Mouse (Mus musculus) heart, embryonic 12.5 days (tissue): ENCODE measurements at regions not wholly inside any gene's neighbourhood (a gene's known extent, or its start where the extent isn't known, plus 50 kb on each side); places are given as distances from the start of the nearest gene placed in this dataset.
A peak's percentile ranks its signal among the peaks of the same experiment; 100 is the strongest.

ENCODE experiments used
- ATAC-seq: fragments of 200-750 bp; cut with Nextera tagmentation; 2 replicates; pipeline ENCODE4 v1.8.0; 2017; ENCODE audit warnings: moderate TSS enrichment, moderate library complexity; ENCODE audit not compliant: insufficient number of reproducible peaks, low FRiP score
- H3K27ac ChIP-seq: fragments of 300-500 bp; sonication (generic); 2 replicates; pipeline ENCODE4 v1.5.1; 2016; ENCODE audit warnings: mild to moderate bottlenecking, moderate library complexity; ENCODE audit not compliant: poor library complexity, severe bottlenecking
- H3K27me3 ChIP-seq: fragments of 300-500 bp; sonication (generic); replicated peaks from 2 replicates; pipeline ENCODE4 v1.6.1; 2016; ENCODE audit warnings: mild to moderate bottlenecking, moderate library complexity
- H3K36me3 ChIP-seq: fragments of 300-500 bp; sonication (generic); 2 replicates; pipeline ENCODE4 v1.6.1; 2016; ENCODE audit warnings: mild to moderate bottlenecking, moderate library complexity
- H3K4me1 ChIP-seq: fragments of 300-500 bp; sonication (generic); replicated peaks from 2 replicates; pipeline ENCODE4 v1.6.1; 2016; ENCODE audit warnings: mild to moderate bottlenecking
- H3K4me2 ChIP-seq: fragments of 300-500 bp; sonication (generic); 2 replicates; pipeline ENCODE4 v1.6.1; 2016; ENCODE audit warnings: mild to moderate bottlenecking, moderate library complexity
- H3K4me3 ChIP-seq: fragments of 300-500 bp; sonication (generic); 2 replicates; pipeline ENCODE4 v1.5.1; 2016; ENCODE audit warnings: mild to moderate bottlenecking
- H3K9ac ChIP-seq: fragments of 300-500 bp; sonication (generic); 2 replicates; pipeline ENCODE4 v1.6.1; 2016; ENCODE audit warnings: mild to moderate bottlenecking, moderate library complexity
- H3K9me3 ChIP-seq: fragments of 300-500 bp; sonication (generic); replicated peaks from 2 replicates; pipeline ENCODE4 v1.6.1; 2016; ENCODE audit warnings: mild to moderate bottlenecking, moderate library complexity
- WGBS: fragments of 180-500 bp; shearing (Covaris S2); methylation state at CpG from one replicate; pipeline ENCODE4 v1.1.7; 2016; 5-methylcytosine and 5-hydroxymethylcytosine counted together

DNA sequence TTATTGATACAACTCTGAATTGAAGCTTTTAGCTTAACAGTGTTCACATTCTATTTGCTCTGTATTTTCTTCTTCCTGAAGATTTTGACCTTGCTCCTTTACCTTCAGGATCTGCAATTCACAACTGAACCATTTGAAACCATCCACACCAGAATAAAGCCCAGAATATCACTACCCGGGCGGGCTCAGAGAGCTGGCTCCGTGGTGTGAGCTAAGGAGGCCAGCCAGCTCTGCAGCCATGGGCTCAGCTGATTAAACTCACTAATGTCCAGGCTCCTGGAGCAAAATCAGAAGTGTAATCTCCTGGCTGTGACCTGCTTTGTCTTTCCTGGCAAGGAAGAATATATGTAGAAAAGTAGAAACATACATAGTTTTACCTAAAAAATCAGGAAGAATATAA, 309.9 kb downstream of the Gm10295 start:
- Histone ChIP-seq H3K4me1 (no peaks in the 10 kb centered on the region), H3K9ac (no peak overlapping the region), H3K4me3 (no peak overlapping the region), H3K9me3 (no peaks in the 10 kb centered on the region), H3K36me3 (no peaks in the 10 kb centered on the region), H3K27ac (no peak overlapping the region), H3K4me2 (no peak overlapping the region), H3K27me3 (no peaks in the 10 kb centered on the region)
- ATAC-seq: no peak
- whole genome bisulfite sequencing: 57% methylated on average over 3 of the region's 3 CpGs

DNA sequence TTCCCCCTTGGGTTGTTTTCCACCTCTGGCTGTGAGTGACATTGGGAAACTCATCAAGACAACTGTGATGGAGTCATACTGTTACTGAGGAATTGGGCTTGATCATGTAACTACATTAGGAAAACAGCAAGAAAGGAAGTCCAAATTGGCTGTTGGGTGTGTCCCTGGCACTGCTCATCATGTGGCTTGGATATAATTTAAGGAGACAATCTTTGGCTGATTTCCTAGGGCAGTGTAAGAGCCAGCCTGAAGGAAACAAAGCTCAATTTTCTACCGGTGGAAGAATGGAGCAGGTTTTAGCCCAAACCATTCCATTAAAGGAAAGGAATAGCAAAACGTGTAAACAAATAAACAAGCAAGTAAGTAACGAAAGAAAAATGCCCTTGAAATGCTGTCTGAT, 310.4 kb downstream of the Gm10295 start:
- Histone ChIP-seq H3K27ac (no peak overlapping the region), H3K4me1 (no peaks in the 10 kb centered on the region), H3K27me3 (no peaks in the 10 kb centered on the region), H3K36me3 (no peaks in the 10 kb centered on the region), H3K4me2 (no peak overlapping the region), H3K9me3 (no peaks in the 10 kb centered on the region), H3K4me3 (no peak overlapping the region), H3K9ac (no peak overlapping the region)
- ATAC-seq: no peak
- WGBS: 77% methylated on average over 3 of the region's 3 CpGs

DNA sequence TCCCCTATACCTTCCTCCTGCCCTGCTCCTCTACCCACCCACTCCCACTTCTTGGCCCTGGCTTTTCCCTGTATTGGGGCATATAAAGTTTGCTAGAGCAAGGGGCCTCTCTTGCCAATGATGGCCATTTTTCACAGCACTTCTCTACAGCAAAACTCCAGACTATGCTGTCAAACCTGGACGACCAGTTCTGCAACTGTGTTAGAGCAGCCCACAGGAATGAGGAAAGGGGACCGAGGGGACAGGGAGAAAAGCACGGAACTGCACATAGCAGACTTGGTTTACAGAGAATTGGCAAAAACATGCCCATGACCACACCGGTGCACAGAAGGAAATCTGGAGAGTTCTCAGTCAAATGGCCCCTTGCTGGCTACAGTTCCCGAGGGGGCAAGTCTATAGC, 312.7 kb downstream of the Gm10295 start:
- Histone ChIP-seq H3K36me3 (no peaks in the 10 kb centered on the region), H3K27ac (no peak overlapping the region), H3K4me3 (no peak overlapping the region), H3K4me2 (no peak overlapping the region), H3K9ac (no peak overlapping the region), H3K9me3 (no peaks in the 10 kb centered on the region), H3K4me1 (no peaks in the 10 kb centered on the region), H3K27me3 (no peaks in the 10 kb centered on the region)
- 78% methylated on average over 5 of the region's 5 CpGs for WGBS
- ATAC-seq: no peak

DNA sequence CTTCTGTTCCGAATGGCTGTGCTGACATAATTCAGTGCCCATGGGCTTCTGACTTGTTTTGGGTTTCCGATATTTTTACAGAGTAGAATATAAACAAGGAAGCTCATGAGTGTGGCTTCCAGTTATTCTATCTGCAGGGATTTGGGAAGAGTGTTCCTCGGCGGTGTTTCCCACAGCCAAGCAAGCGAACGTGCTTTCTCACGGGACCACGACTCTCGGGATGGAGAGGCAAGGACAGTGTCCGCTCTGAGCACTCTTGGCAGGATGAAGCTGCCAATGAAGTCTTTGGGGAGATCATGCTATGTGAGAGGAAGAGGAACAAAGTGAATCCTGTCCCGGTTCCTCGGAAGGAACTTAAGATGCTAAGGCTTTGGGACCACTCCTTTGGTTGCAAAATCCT, 318.2 kb downstream of the Gm10295 start:
- no peak overlapping the region for H3K4me2 ChIP-seq
- no peak for ATAC-seq
- H3K27ac ChIP-seq: no peak overlapping the region
- no peak overlapping the region for H3K4me3 ChIP-seq
- no peak overlapping the region for H3K9ac ChIP-seq
- WGBS: 74% methylated on average over 12 of the region's 12 CpGs
- no peaks in the 10 kb centered on the region for H3K27me3 ChIP-seq
- H3K36me3 ChIP-seq: no peaks in the 10 kb centered on the region
- no peaks in the 10 kb centered on the region for H3K4me1 ChIP-seq
- H3K9me3 ChIP-seq: no peaks in the 10 kb centered on the region

DNA sequence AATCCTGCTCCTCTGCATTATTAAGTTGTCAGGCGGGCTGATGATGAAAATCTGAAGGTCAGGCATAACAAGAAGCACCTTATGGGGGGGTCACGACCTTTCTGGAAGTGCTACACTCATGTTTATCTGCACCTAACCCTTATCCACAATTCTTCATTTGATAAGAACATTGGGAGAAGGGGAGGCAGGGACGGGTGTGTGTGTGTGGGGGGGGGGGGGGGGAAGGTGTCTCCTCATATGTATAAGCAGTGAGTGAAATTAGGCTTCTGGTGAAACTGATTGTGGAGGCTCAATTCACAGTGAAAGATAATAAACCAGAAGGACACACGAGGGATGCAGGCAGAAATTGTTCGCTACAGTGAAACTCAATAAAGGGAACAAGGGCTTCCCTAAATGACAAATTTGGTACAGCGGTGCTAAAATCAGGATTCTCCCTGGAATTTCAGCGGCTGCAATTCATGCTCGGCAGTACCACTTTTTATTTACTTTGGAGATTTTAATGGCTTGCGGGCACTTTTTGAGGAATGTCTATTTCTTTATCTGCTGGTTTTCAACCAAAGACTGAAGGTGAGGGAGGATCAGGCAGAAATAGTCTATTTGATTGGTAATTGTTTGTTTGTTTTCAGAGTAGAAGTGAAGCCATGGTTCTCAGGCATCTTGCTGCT, 327.2 kb downstream of the Gm10295 start:
- H3K4me2 ChIP-seq: peak overlapping the region; percentile 70
- peaks cover 13% of the 10 kb centered on the region for H3K4me1 ChIP-seq
- 7% methylated on average over 9 of the region's 9 CpGs for WGBS
- peaks cover 5% of the 10 kb centered on the region; the same call in 1 of the 2 replicates for H3K9me3 ChIP-seq
- peak overlapping the region; percentile 37 for H3K4me3 ChIP-seq
- peak overlapping the region; percentile 47; the same call in 1 of the 2 replicates for H3K9ac ChIP-seq
- H3K36me3 ChIP-seq: no peaks in the 10 kb centered on the region
- H3K27me3 ChIP-seq: no peaks in the 10 kb centered on the region
- no peak overlapping the region for H3K27ac ChIP-seq
- ATAC-seq: no peak

DNA sequence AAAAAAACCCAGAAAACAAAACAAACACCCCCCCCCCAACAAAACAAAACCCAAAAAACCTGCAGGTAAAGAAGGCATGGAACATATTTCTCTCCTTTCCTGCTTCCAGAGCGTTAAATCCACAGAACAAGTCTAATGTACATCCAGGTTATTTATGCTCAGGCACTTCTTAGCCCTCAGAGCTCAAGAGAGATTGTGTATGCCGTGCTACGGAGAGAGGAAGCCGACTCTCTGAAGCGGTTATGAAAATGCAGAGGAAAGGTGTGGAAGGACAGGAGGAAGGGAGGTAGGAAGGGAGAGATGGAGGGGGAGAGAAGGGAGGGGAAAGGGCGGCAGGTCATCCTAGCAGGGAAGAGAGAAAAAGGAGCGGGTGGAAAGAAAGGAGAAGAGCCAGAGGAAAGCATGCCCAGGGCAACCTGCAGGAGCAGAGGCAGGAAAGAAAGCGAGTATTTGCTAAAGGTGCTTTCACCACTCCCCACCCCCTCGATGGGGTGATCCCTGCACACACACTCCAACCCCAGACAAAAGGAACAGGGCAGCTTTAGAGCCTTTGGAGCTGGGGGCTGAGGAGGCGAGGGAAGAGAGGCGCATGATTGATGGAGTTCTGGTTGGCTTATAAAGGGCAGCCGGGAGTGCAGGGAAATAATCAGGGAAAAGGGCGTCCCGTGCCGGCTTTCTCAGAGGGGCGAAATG, 327.9 kb downstream of the Gm10295 start:
- Histone ChIP-seq H3K9me3 (peaks cover 5% of the 10 kb centered on the region; the same call in 1 of the 2 replicates), H3K36me3 (no peaks in the 10 kb centered on the region), H3K4me2 (peak overlapping the region; percentile 70), H3K27ac (no peak overlapping the region), H3K4me3 (peak overlapping the region; percentile 37), H3K9ac (peak overlapping the region; percentile 47; the same call in 1 of the 2 replicates), H3K4me1 (peaks cover 13% of the 10 kb centered on the region), H3K27me3 (no peaks in the 10 kb centered on the region)
- ATAC-seq: no peak
- 10% methylated on average over 16 of the region's 16 CpGs for WGBS
